Mouse (Mus musculus) liver, embryonic 11.5 days (tissue): ENCODE results near the gene Ascc2. TPM values are rescaled to one million over a fixed set of nuclear protein-coding genes. Genes with fewer than 3 reads are reported as not detected.

Experiments
- ATAC-seq: fragments of 200-750 bp; cut with Nextera tagmentation; replicated peaks from 2 replicates; pipeline ENCODE4 v1.8.0; 2017; ENCODE audit warnings: moderate number of reproducible peaks, mild to moderate bottlenecking, moderate TSS enrichment, moderate library complexity; ENCODE audit not compliant: low FRiP score
- DNase-seq: peaks from one replicate; pipeline ENCODE4 v3.0.0-alpha.2; 2017; ENCODE audit warnings: low spot score
- H3K27ac ChIP-seq: fragments of 300-500 bp; sonication (generic); 2 replicates; pipeline ENCODE4 v1.5.1; 2014; ENCODE audit warnings: mild to moderate bottlenecking, low read depth, low read length, control low read depth
- H3K27me3 ChIP-seq: fragments of 300-500 bp; sonication (generic); replicated peaks from 2 replicates; pipeline ENCODE4 v1.6.1; 2014; ENCODE audit warnings: low read length, mixed read lengths; ENCODE audit not compliant: control insufficient read depth, insufficient read depth
- H3K36me3 ChIP-seq: fragments of 300-500 bp; sonication (generic); 2 replicates; pipeline ENCODE4 v1.6.1; 2014; ENCODE audit warnings: mild to moderate bottlenecking, low read length, moderate library complexity, mixed read lengths; ENCODE audit not compliant: control insufficient read depth, insufficient read depth
- H3K4me1 ChIP-seq: fragments of 300-500 bp; sonication (generic); replicated peaks from 2 replicates; pipeline ENCODE4 v1.6.1; 2014; ENCODE audit warnings: low read length, mixed read lengths; ENCODE audit not compliant: control insufficient read depth, insufficient read depth
- H3K4me2 ChIP-seq: fragments of 300-500 bp; sonication (generic); 2 replicates; pipeline ENCODE4 v1.6.1; 2014; ENCODE audit warnings: mild to moderate bottlenecking, control low read depth, moderate library complexity
- H3K4me3 ChIP-seq: fragments of 300-500 bp; sonication (generic); 2 replicates; pipeline ENCODE4 v1.5.1; 2014; ENCODE audit warnings: low read depth, low read length, control low read depth
- H3K9ac ChIP-seq: fragments of 300-500 bp; sonication (generic); 2 replicates; pipeline ENCODE4 v1.6.1; 2014; ENCODE audit warnings: low read depth, low read length, control low read depth
- H3K9me3 ChIP-seq: fragments of 300-500 bp; sonication (generic); 2 replicates; pipeline ENCODE4 v1.6.1; 2016; ENCODE audit warnings: low read length, inconsistent platforms, mixed read lengths; ENCODE audit not compliant: control insufficient read depth
- WGBS: fragments of 180-500 bp; shearing (Covaris S2); extraction: QIAGEN DNeasy Blood & Tissue Kit; methylation state at CpG from one replicate; pipeline ENCODE4 v1.1.7; 2014; 5-methylcytosine and 5-hydroxymethylcytosine counted together
- polyA plus RNA-seq: library from polyadenylated mRNA; unstranded; fragments of >200 nt; fragmentation: Nextera tagmentation; extraction: Ambion mirVana; gene quantifications from 2 replicates; pipeline ENCODE4 v1.2.1, GENCODE M21; 2014

The Ascc2 gene
- polyA plus RNA-seq, 1 experiment from 2014 or later: 43.0 TPM

DNA sequence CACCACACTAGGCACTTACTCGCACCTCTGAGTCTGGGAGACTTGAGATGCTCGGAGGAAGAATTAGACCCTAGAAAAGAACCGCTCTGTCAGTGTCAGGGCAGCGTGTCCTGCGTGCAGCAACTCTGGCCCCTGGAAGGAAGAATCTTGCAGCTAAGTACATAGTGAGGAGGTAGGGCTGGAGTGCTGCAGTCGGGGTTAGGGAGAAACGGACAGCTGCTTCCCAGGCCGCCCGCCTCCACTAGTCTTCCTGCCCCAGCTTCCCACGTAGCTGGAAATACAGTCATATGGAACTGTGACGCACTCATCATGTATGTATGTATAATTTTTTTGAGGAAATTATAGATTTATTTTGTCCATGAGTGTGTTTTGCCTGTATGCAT is 24.9 kb downstream of the Ascc2 start:
- no peaks in the 10 kb centered on the region for H3K9me3 ChIP-seq
- H3K4me1 ChIP-seq: peaks cover 16% of the 10 kb centered on the region
- DNase-seq: no peak
- H3K27ac ChIP-seq: no peak overlapping the region
- 96% methylated on average over 11 of the region's 11 CpGs for WGBS
- no peak overlapping the region for H3K9ac ChIP-seq
- peaks cover 11% of the 10 kb centered on the region; the same call in 1 of the 2 replicates for H3K36me3 ChIP-seq
- no peak for ATAC-seq
- H3K4me2 ChIP-seq: no peak overlapping the region
- no peaks in the 10 kb centered on the region for H3K27me3 ChIP-seq
- H3K4me3 ChIP-seq: no peak overlapping the region

DNA sequence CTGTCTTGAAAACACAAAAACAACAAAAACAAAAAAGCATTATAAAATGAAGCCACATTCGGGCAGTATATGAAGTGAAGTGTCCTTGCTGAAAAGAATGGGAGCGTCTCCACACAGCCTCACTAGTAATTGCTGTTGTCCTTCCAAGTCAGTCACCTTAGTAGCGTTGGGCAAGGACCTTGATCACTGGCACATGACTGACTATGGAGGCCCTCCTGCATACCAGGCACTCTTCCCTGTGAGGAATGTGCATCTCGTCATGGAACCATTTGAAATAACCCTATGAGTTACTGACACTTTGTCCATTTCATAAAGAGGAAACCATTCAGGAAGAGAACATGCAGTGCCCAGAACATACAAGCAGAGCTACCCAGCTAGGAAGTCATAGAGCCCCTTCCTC is 34.2 kb downstream of the Ascc2 start:
- H3K9me3 ChIP-seq: no peaks in the 10 kb centered on the region
- no peak overlapping the region for H3K4me3 ChIP-seq
- H3K27me3 ChIP-seq: no peaks in the 10 kb centered on the region
- peaks cover 28% of the 10 kb centered on the region; the same call in 1 of the 2 replicates for H3K36me3 ChIP-seq
- 89% methylated on average over 4 of the region's 4 CpGs for WGBS
- DNase-seq (no peak), ATAC-seq (no peak)
- peaks cover 6% of the 10 kb centered on the region for H3K4me1 ChIP-seq
- no peak overlapping the region for H3K9ac ChIP-seq
- no peak overlapping the region for H3K4me2 ChIP-seq
- H3K27ac ChIP-seq: no peak overlapping the region

DNA sequence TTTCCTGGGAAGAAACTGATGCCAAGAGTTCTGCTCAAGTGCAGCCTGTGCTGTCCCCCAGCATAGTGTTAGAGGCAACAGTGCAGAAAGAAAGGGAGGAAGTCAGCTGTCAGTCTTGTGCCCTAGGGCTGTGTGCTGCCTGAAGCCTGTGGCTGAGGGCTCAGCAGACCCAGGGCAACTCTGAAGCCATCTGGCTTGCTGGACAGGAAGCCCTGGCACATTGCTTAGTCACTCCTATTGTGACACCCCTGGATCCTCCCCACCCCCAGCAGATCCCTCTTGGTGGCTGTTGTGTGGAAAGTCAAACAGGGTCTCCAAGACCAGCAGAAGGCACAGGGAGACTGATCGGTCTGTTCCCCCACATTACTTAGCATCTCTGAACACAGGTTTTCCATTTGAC is 37.0 kb downstream of the Ascc2 start:
- no peak overlapping the region for H3K4me2 ChIP-seq
- no peak overlapping the region for H3K4me3 ChIP-seq
- peaks cover 14% of the 10 kb centered on the region for H3K4me1 ChIP-seq
- DNase-seq: no peak
- WGBS: 95% methylated on average over 1 of the region's 1 CpGs
- H3K36me3 ChIP-seq: peaks cover 32% of the 10 kb centered on the region; the same call in 1 of the 2 replicates
- no peak for ATAC-seq
- H3K27ac ChIP-seq: no peak overlapping the region
- H3K9me3 ChIP-seq: no peaks in the 10 kb centered on the region
- no peak overlapping the region for H3K9ac ChIP-seq
- H3K27me3 ChIP-seq: no peaks in the 10 kb centered on the region

DNA sequence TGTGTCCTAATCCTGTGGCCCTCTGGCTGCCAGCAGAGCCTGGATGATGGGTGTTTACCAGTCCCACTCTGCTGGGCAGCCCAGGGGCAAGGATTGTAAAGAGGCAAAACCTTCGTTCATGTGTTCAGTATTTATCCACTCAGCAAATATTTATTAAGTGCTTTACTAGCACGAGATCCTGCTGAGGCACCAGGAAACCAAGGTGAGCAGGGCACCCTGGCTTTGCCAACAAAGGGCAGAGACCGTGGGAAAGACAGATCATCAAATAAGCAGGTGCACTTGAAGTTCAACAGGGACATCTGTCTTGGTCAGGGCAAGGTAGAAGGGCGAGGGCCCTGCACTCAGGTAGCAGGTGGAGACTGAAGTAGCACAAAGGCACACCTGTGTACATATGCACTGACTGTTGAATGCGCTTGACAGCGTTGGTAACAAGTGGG is 37.6 kb downstream of the Ascc2 start:
- Histone ChIP-seq H3K9me3 (no peaks in the 10 kb centered on the region), H3K27me3 (no peaks in the 10 kb centered on the region), H3K4me1 (peaks cover 14% of the 10 kb centered on the region), H3K36me3 (peaks cover 34% of the 10 kb centered on the region; the same call in 1 of the 2 replicates), H3K27ac (no peak overlapping the region), H3K4me3 (no peak overlapping the region), H3K9ac (no peak overlapping the region), H3K4me2 (no peak overlapping the region)
- DNase-seq (no peak), ATAC-seq (no peak)
- WGBS: 77% methylated on average over 6 of the region's 6 CpGs

DNA sequence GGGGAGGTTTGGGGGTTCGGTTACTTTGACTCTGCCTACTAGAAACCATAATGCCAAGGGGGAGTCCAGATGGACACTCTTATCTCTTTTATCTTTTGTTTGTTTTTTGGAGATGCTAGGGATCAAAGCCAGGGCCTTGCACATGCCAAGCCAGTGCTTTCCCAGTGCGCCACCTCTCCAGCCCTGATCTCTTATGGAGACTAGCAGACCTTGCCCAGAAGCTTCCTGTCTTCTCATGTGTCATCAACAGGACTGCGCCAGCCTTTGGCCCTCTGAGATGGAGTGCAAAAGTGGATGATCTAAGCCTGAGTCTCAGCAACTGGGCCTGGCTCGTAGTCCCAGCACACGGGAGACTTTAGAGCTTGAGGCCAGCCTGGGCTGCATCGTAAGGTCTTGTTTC is 38.1 kb downstream of the Ascc2 start:
- peaks cover 14% of the 10 kb centered on the region for H3K4me1 ChIP-seq
- DNase-seq: no peak
- H3K9ac ChIP-seq: no peak overlapping the region
- no peak overlapping the region for H3K4me2 ChIP-seq
- H3K27ac ChIP-seq: no peak overlapping the region
- H3K36me3 ChIP-seq: peaks cover 34% of the 10 kb centered on the region; the same call in 1 of the 2 replicates
- no peak overlapping the region for H3K4me3 ChIP-seq
- H3K9me3 ChIP-seq: no peaks in the 10 kb centered on the region
- ATAC-seq: no peak
- H3K27me3 ChIP-seq: no peaks in the 10 kb centered on the region
- WGBS: 88% methylated on average over 6 of the region's 6 CpGs

DNA sequence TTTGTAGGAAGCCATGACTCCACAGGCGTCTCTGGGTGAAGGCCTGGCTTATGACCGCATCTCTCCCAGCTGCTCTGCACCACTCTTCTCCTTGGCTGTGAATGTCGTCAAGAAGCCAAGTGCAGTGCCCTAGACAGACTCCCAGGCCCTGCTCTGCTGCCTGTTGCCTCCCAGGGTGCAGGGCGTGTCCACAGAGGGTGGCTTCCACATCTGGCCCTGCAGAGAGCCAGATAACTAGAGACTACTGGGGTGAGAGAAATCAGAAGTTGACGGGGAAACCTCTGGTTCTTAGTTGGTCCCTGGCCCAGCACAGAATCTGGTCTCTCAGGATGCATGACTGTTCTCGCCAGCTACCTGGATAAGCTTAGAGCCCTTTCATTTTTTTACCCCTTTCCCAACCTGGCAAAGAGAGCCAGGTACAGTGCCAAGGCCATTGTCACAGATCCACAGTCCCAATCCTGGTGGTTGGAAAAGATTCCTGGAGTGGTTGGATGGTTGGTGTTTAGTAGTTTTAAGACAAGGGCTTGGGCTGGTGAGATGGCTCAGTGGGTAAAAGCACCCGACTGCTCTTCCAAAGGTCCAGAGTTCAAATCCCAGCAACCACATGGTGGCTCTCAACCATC is 39.8 kb downstream of the Ascc2 start:
- Histone ChIP-seq H3K4me1 (peaks cover 14% of the 10 kb centered on the region), H3K27me3 (no peaks in the 10 kb centered on the region), H3K9me3 (no peaks in the 10 kb centered on the region), H3K9ac (no peak overlapping the region; the same call in 1 of the 2 replicates), H3K36me3 (peaks cover 45% of the 10 kb centered on the region; the same call in 1 of the 2 replicates), H3K4me3 (no peak overlapping the region), H3K4me2 (no peak overlapping the region), H3K27ac (peak overlapping the region; percentile 42; the same call in 1 of the 2 replicates)
- DNase-seq (peak; percentile 57), ATAC-seq (peak; percentile 99)
- WGBS: 58% methylated on average over 7 of the region's 7 CpGs

DNA sequence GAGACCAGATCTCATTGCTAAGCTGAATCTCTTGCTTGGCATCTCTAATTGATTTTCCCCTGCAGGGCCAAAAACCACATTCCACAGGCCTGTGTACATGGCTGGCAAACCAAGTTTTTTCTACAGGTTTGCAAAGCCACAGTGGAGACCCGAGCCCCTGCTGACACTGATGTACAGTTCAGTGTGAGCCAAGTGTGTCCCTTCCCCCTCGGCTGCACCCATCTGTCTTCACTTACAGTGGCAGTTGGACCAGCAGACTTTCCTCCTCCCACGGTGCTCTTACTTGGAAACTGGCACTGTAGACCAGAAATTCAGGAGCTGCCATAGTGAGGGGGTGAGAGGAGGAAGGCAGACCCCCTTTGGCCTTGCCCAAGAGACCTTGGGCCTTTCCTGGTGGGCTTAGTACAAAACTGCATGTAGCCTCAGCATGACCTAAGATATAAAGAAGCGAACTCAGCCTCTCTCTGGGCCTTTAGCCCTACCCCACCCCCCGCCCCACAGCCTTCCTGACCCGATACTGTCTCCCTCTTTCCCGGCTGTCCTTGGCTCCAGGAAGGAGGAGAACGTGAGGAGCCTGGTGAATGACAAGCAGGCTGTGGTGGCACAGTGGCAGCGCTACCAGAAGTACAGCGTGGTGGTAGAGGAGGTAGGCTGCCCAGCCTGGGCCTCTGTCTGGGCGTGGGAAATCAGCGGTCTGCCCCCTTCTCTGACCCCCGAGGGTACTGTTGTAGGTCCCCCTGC is 41.3 kb downstream of the Ascc2 start:
- Histone ChIP-seq H3K9ac (no peak overlapping the region), H3K27ac (no peak overlapping the region), H3K9me3 (no peaks in the 10 kb centered on the region), H3K36me3 (peaks cover 43% of the 10 kb centered on the region), H3K4me2 (no peak overlapping the region), H3K4me1 (peaks cover 14% of the 10 kb centered on the region), H3K4me3 (no peak overlapping the region), H3K27me3 (no peaks in the 10 kb centered on the region)
- WGBS: 79% methylated on average over 13 of the region's 13 CpGs
- ATAC-seq (no peak), DNase-seq (no peak)

DNA sequence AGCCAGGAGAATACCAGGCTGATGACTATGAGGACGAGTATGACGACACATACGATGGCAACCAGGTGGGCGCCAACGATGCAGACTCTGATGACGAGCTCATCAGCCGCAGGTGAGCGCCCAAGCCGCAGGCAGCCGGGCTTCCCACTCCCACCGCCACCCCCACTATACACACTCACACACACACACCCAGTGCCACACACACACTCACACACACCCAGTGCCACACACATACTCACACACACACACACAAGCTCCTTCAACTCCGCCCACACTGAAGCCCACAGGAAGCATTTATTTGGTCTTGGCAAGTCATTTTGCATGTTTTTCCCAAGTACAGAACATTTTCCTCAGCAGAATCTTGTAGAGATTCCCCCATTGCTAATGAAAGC is 41.9 kb downstream of the Ascc2 start:
- no peak for DNase-seq
- no peak for ATAC-seq
- H3K36me3 ChIP-seq: peaks cover 40% of the 10 kb centered on the region
- H3K4me2 ChIP-seq: no peak overlapping the region
- 91% methylated on average over 12 of the region's 12 CpGs for WGBS
- no peaks in the 10 kb centered on the region for H3K9me3 ChIP-seq
- no peaks in the 10 kb centered on the region for H3K27me3 ChIP-seq
- peaks cover 14% of the 10 kb centered on the region for H3K4me1 ChIP-seq
- no peak overlapping the region for H3K4me3 ChIP-seq
- no peak overlapping the region for H3K9ac ChIP-seq
- H3K27ac ChIP-seq: no peak overlapping the region

DNA sequence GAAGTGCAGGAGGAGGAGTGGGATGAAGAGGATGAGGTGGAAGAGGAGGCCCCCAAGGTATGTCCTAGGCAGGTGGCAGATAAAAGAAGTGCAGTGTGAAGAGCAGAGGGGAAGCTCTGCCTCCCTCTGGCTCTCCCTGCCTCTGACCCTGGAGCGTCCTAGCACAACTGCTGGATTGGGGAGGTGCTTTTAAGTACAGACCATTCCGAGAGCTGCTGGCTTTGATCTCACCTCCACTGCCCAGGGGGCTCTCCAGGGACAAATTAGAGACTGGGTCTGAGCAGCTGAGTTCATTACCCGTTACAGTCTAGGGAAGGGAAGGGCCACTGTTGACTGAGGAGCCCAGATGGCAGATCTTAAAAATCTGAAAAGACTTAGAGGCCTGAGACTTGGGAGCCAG is 42.6 kb downstream of the Ascc2 start:
- 68% methylated on average over 3 of the region's 3 CpGs for WGBS
- no peak for ATAC-seq
- no peak overlapping the region for H3K27ac ChIP-seq

More for the DNA sequence above, 42.6 kb downstream of the Ascc2 start:
- H3K4me1 ChIP-seq: peaks cover 14% of the 10 kb centered on the region
- peaks cover 36% of the 10 kb centered on the region for H3K36me3 ChIP-seq
- no peak overlapping the region for H3K4me2 ChIP-seq
- no peak overlapping the region for H3K9ac ChIP-seq
- H3K9me3 ChIP-seq: no peaks in the 10 kb centered on the region
- no peak for DNase-seq
- no peaks in the 10 kb centered on the region for H3K27me3 ChIP-seq
- no peak overlapping the region for H3K4me3 ChIP-seq
